Mouse (Mus musculus) neural tube, embryonic 14.5 days (tissue): ENCODE data around the gene Gpr84. TPM values are rescaled to one million over a fixed set of nuclear protein-coding genes. Genes with fewer than 3 reads are reported as not detected.

Experiments
- ATAC-seq: fragments of 200-750 bp; cut with Nextera tagmentation; 2 replicates; pipeline ENCODE4 v1.8.0; 2017; ENCODE audit warnings: low read depth, mild to moderate bottlenecking, moderate TSS enrichment, moderate library complexity
- H3K27ac ChIP-seq: fragments of 300-500 bp; sonication (generic); 2 replicates; pipeline ENCODE4 v1.5.1; 2014; ENCODE audit warnings: low read depth, mild to moderate bottlenecking, control low read depth, low read length, moderate library complexity, mixed read lengths
- H3K27me3 ChIP-seq: fragments of 300-500 bp; sonication (generic); 2 replicates; pipeline ENCODE4 v1.6.1; 2014; ENCODE audit warnings: low read length; ENCODE audit not compliant: control insufficient read depth, insufficient read depth
- H3K36me3 ChIP-seq: fragments of 300-500 bp; sonication (generic); 2 replicates; pipeline ENCODE4 v1.6.1; 2014; ENCODE audit warnings: low read length, mixed read lengths; ENCODE audit not compliant: control insufficient read depth, insufficient read depth
- H3K4me1 ChIP-seq: fragments of 300-500 bp; sonication (generic); 2 replicates; pipeline ENCODE4 v1.6.1; 2014; ENCODE audit warnings: low read length; ENCODE audit not compliant: control insufficient read depth, insufficient read depth
- H3K4me2 ChIP-seq: fragments of 300-500 bp; sonication (generic); 2 replicates; pipeline ENCODE4 v1.6.1; 2014; ENCODE audit warnings: mild to moderate bottlenecking, low read depth, low read length, control low read depth
- H3K4me3 ChIP-seq: fragments of 300-500 bp; sonication (generic); 2 replicates; pipeline ENCODE4 v1.5.1; 2014; ENCODE audit warnings: low read depth, low read length, control low read depth, mixed read lengths
- H3K9ac ChIP-seq: fragments of 300-500 bp; sonication (generic); replicated peaks from 2 replicates; pipeline ENCODE4 v1.6.1; 2014; ENCODE audit warnings: low read depth, mild to moderate bottlenecking, control low read depth, low read length, mixed read lengths
- H3K9me3 ChIP-seq: fragments of 300-500 bp; sonication (generic); 2 replicates; pipeline ENCODE4 v1.6.1; 2016; ENCODE audit warnings: low read length; ENCODE audit not compliant: control insufficient read depth
- WGBS: fragments of 180-500 bp; shearing (Covaris S2); extraction: QIAGEN DNeasy Blood & Tissue Kit; methylation state at CpG from one replicate; pipeline ENCODE4 v1.1.7; 2014; 5-methylcytosine and 5-hydroxymethylcytosine counted together
- polyA plus RNA-seq: library from polyadenylated mRNA; unstranded; fragments of >200 nt; fragmentation: Nextera tagmentation; extraction: Ambion mirVana; gene quantifications from 2 replicates; pipeline ENCODE4 v1.2.1, GENCODE M21; 2014

Gene Gpr84
- polyA plus RNA-seq, 1 experiment from 2014 or later, result 0.35 TPM

GRCm38 (mm10) chr15:103333081-103333615 lies 22.7 kb upstream of the Gpr84 start:
- H3K27ac ChIP-seq, result no peak overlapping the region
- ATAC-seq, result no peak
- H3K4me1 ChIP-seq, result 0 out of 2 replicates have a peak, but pooled peaks cover 3% of the 10 kb centered on the region
- no peak overlapping the region for H3K4me3 ChIP-seq
- no peaks in the 10 kb centered on the region for H3K9me3 ChIP-seq
- no peaks in the 10 kb centered on the region for H3K27me3 ChIP-seq
- 85% methylated on average over 5 of the region's 5 CpGs for WGBS
- no peak overlapping the region for H3K4me2 ChIP-seq
- H3K36me3 ChIP-seq, result no peaks in the 10 kb centered on the region
- no peak overlapping the region for H3K9ac ChIP-seq

DNA sequence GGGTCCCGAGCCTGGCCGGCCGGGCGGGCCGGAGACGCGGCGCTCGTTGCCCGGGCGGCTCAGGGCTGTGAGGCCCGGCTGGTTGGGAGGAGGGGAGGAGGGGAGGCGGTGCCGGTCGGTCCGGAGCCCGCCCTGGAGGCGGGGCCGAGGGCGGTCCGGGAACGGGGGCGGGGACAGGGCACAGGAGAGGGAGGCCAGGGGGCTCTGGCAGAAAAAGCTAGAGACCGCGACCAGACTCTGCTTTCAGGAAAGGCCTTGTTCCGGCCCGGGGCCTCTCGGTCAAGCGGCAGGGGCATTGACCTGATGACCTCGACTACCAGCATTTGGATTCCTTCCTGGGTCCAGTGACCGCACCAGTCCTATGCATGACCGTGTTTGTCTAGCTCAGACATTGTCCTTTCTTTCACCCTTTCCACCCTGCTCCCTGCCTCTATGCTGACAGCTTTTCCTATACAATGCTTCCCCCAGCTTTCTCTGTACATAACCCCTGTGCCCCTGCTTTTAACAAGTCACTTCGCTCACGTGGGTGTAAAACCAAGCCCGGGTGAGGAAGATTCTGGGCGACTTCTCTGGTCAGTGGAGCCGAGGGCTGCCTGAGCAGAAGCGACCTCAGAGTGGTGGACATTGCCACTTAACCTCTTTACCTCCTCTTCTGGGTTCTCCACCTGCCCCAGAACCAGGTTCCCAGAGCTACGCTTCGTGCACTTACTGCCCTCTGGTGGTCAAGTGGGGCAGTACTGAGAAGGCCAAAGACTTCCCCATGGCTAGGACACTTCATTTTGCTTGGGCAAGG lies 13.2 kb upstream of the Gpr84 start:
- H3K4me2 ChIP-seq, result peak overlapping the region; percentile 86
- no peaks in the 10 kb centered on the region for H3K4me1 ChIP-seq
- peak overlapping the region; percentile 73 for H3K27ac ChIP-seq
- H3K36me3 ChIP-seq, result no peaks in the 10 kb centered on the region
- H3K4me3 ChIP-seq, result peak overlapping the region; percentile 60
- H3K9me3 ChIP-seq, result no peaks in the 10 kb centered on the region
- under 1% methylated on average over 33 of the region's 40 CpGs for WGBS
- ATAC-seq, result peak; percentile 95
- no peaks in the 10 kb centered on the region for H3K27me3 ChIP-seq
- peak overlapping the region; percentile 83 for H3K9ac ChIP-seq

DNA sequence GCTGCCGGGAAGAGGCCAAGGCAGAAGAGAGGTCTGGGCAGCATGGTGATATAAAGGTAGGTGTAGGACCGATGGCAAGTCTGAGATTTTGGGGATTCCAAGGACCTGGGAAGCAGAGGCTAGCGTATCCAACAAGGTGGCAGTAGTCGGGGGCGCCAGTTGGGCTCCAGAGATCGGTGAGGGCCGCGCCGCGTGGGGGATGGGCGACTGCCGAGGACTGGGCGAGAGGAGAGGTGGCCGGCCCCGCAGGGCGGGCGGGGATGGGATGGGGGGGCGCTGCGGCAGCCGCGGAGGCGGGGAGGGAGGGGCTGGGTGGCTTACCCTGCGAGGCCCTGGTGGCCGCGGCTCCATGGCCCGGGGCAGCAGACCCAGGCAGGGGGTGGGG lies 12.7 kb upstream of the Gpr84 start:
- Histone ChIP-seq H3K4me2 (peak overlapping the region; percentile 86), H3K27ac (peak overlapping the region; percentile 73), H3K27me3 (no peaks in the 10 kb centered on the region), H3K4me1 (no peaks in the 10 kb centered on the region), H3K4me3 (peak overlapping the region; percentile 60), H3K9me3 (no peaks in the 10 kb centered on the region), H3K9ac (peak overlapping the region; percentile 83), H3K36me3 (peaks cover 2% of the 10 kb centered on the region; the same call in 1 of the 2 replicates)
- peak; percentile 71 for ATAC-seq
- 0% methylated on average over 6 of the region's 26 CpGs for WGBS

DNA sequence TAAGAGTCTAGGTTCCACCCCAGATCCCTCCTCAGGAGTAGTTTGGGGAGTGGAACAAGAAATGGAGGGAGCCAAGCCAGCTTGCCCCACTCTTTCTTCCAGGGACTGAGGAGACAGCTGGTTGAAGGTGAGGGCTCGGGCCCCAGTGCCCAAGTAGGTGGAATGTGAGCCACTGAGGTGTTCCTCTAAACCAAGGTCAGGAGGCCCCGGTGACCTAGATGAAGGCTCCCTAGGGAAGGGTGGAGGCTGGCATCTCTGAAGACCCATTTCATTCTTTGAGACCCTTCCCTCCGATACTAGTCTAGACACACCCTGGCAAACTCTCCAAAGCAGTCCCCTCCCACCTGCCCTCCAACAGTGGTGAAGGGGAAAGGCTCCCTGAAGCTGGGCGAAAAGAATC lies 12.0 kb upstream of the Gpr84 start:
- Histone ChIP-seq H3K4me3 (peak overlapping the region; percentile 60), H3K27me3 (no peaks in the 10 kb centered on the region), H3K4me1 (no peaks in the 10 kb centered on the region), H3K4me2 (peak overlapping the region; percentile 86), H3K9ac (peak overlapping the region; percentile 83; the same call in 1 of the 2 replicates), H3K36me3 (peaks cover 7% of the 10 kb centered on the region; the same call in 1 of the 2 replicates), H3K9me3 (no peaks in the 10 kb centered on the region), H3K27ac (no peak overlapping the region)
- no peak for ATAC-seq
- WGBS, result 51% methylated on average over 4 of the region's 4 CpGs

DNA sequence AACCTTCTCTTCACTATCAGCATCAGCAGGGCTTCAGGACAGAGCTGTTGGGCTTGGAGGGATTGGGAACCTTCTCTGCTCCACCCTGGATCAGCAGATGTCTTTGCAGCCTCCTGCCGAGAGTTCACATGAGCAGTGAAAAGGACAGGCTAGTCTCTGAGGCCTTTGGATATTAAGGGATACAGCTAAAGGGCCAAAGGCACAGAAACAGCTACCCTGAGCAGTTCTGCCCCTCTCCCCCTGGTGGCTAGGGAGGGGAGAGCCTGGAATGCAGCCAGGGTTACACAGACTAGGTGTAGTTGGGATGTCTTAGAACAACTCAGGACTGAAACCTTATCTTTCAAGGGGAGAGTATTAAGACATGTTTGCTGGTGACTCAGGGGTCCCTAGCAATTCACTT lies 10.7 kb upstream of the Gpr84 start:
- WGBS, result 44% methylated on average over 1 of the region's 1 CpGs
- Histone ChIP-seq H3K27ac (no peak overlapping the region), H3K4me3 (no peak overlapping the region), H3K9me3 (no peaks in the 10 kb centered on the region), H3K4me1 (no peaks in the 10 kb centered on the region), H3K36me3 (peaks cover 14% of the 10 kb centered on the region; the same call in 1 of the 2 replicates), H3K27me3 (no peaks in the 10 kb centered on the region), H3K4me2 (no peak overlapping the region), H3K9ac (no peak overlapping the region)
- no peak for ATAC-seq

- Histone ChIP-seq H3K27me3 (no peaks in the 10 kb centered on the region), H3K4me1 (peaks cover 12% of the 10 kb centered on the region; the same call in 1 of the 2 replicates), H3K36me3 (peaks cover 16% of the 10 kb centered on the region; the same call in 1 of the 2 replicates), H3K9me3 (no peaks in the 10 kb centered on the region), H3K4me3 (no peak overlapping the region), H3K27ac (peak overlapping the region; percentile 4; the same call in 1 of the 2 replicates), H3K4me2 (no peak overlapping the region), H3K9ac (no peak overlapping the region)
- 78% methylated on average over 3 of the region's 3 CpGs for WGBS
- ATAC-seq, result no peak
Measured at GRCm38 (mm10) chr15:103318201-103318816, 7.9 kb upstream of the Gpr84 start.

- no peak for ATAC-seq
- Histone ChIP-seq H3K27me3 (no peaks in the 10 kb centered on the region), H3K27ac (no peak overlapping the region; the same call in 1 of the 2 replicates), H3K4me3 (no peak overlapping the region), H3K4me2 (no peak overlapping the region), H3K9me3 (no peaks in the 10 kb centered on the region), H3K4me1 (peaks cover 13% of the 10 kb centered on the region; the same call in 1 of the 2 replicates), H3K9ac (no peak overlapping the region), H3K36me3 (peaks cover 16% of the 10 kb centered on the region; the same call in 1 of the 2 replicates)
- 86% methylated on average over 8 of the region's 8 CpGs for WGBS
Measured at GRCm38 (mm10) chr15:103317731-103318130, 7.3 kb upstream of the Gpr84 start.

- no peak for ATAC-seq
Measured at GRCm38 (mm10) chr15:103317120-103317519, 6.7 kb upstream of the Gpr84 start.

More at GRCm38 (mm10) chr15:103317120-103317519, 6.7 kb upstream of the Gpr84 start:
- Histone ChIP-seq H3K4me2 (no peak overlapping the region), H3K36me3 (peaks cover 16% of the 10 kb centered on the region; the same call in 1 of the 2 replicates), H3K4me3 (no peak overlapping the region), H3K27ac (no peak overlapping the region), H3K4me1 (peaks cover 13% of the 10 kb centered on the region; the same call in 1 of the 2 replicates), H3K9ac (no peak overlapping the region), H3K27me3 (no peaks in the 10 kb centered on the region), H3K9me3 (no peaks in the 10 kb centered on the region)
